Mouse (Mus musculus) megakaryocyte, adult 5-6 weeks (primary cell): ENCODE results near the gene BC049762. TPM values are rescaled to one million over a fixed set of nuclear protein-coding genes. Genes with fewer than 3 reads are reported as not detected.

Experiments used
- ATAC-seq: 2 replicates; pipeline ENCODE4 v1.8.0; 2016; ENCODE audit warnings: mild to moderate bottlenecking, inconsistent platforms; ENCODE audit not compliant: poor library complexity, severe bottlenecking
- total RNA-seq, 2 experiments: library from RNA; stranded (forward) in 1 of 2; stranded (reverse) in 1 of 2; fragments of 153-499, 151-499 nt in 1 of 2; fragments of 221-1000, 200-1000 nt in 1 of 2; gene quantifications; 2 replicates each; pipeline versions ENCODE4 v1.2.3 to v1.2.4; 2015 to 2017

BC049762 gene
- total RNA-seq (2015) (not detected in 2 replicates), total RNA-seq (2017) (not detected in 2 replicates)

DNA sequence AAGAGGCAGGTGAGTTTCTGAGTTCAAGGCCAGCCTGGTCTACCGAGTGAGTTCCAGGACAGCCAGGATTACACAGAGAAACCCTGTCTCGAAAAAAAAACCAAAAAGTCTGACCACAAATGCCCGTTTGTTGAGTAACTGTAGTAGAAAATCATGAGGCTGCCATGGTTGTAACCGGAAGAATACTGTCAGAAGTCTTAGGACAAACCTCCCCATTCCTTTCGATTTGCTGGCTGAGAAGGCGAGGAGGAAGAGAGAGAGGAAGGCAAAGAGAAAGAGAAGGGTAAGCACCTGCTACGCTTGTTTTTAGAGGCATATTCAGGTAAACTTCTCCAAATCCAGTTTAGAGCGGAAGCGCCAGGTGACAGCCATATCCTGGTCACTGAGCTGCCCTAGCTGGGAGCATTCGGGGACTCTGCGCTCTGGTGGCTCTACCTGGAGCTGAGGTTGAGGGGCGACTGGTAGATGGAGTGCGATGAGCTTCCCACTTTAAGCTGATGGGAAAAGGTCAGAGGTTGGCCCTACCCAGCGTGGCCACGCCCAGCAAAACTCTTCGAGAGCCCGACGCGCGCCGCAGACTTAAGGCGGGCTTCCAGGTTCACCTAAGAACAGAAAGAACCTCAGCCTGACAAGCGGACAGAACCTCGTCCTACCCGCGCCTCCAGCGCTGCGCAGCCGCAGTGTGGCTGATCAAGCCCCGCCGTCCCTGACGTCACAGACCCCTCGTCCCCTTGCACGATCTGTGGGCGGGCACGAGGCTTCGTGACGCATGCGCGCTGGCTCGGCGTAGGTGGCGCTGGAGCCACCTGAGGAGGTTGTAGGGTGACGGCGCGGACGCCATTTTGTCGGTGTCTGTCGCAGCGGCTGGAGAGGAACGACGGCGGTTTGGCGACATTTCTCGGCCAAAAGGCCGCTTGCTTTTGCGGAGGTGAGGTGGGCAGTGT is at the start of gene BC049762:
BC049762 (minus strand) TSS at position 705 of the 944 bp plus-strand sequence.
- peak; percentile 80 for ATAC-seq

DNA sequence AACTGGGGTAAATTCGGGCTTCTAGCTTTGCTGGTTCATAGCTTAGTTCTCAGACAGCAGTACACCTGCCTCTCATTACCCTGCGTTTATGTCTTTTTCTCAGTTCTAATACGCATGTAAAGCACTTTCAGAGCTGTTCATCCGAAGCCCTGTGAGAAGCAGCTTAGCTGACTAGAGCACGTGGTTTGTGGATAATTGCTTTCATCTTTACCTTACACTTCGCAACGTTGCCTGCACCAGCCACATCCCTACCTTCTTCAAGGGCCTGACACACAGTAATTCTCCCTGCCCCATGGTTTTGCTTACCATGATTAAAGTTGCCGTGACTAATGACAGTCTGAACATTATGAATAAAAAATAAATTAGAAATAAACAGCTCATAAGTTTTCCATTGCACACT is 49.0 kb upstream of the BC049762 start:
- no peak for ATAC-seq

DNA sequence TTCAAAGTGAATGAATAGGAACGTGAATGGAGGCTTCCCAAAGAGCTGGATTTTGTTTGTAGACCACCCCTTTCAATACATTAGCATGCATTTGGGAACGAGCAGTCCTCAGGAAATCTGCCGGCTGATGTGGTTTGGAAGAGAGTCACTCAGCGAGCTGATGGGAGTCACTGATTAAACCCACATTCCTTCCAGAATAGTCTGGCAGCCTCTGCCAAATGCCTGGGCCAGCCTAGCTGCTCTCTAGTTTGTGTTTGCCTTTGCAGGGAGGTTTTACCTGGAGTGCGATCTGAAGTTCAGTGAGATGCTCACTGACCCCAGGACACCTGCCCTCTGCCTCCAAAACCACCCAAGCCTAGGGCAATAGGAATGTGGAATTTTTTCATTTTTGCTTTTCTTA is 45.5 kb upstream of the BC049762 start:
- no peak for ATAC-seq

DNA sequence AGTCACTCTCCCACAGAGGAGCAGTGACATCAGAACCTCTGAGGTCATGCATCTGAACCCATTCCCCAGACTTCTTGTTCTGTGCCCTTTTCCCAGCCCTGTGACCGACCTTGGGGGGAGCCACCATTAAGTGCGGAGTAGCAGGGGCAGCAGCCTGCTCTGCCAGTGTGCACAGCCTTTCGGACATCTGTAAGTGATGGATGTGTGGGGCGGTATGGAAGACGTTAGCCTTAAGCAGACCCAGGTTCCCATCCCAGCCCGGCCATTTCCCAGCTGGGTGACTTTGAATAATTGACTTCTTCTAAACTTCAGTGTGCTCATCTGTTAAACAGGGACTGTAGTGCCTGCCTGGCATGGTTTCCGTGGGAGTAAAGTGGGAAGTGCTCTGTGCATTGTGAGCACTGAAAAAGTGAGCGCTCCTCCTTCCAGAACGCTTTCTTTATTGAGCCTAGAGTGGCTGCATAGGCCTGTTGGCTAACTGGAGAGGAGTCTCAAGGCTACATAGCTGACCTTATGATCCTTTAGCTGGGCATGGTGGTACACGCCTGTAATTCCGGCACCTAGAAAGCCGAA is 41.2 kb upstream of the BC049762 start:
- ATAC-seq: no peak

DNA sequence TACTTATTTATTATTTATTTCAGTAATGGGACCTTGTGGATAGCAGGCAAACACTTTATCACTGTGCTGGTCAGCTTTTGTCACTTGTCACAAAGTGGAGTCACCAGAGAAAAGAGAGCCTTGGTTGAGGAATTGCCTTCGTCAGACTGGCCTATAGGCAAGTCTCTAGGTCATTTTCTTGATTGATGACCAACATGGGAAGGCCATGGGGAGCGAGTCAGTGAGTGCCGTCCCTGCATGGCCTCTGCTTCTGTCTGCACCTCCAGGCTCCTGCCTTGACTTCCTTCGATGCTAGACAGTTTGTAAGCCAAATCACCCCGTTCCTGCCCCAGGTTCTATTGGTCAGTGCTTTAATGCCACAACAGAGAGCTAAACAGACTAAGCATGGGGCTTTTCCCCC is 39.5 kb upstream of the BC049762 start:
- ATAC-seq: no peak

DNA sequence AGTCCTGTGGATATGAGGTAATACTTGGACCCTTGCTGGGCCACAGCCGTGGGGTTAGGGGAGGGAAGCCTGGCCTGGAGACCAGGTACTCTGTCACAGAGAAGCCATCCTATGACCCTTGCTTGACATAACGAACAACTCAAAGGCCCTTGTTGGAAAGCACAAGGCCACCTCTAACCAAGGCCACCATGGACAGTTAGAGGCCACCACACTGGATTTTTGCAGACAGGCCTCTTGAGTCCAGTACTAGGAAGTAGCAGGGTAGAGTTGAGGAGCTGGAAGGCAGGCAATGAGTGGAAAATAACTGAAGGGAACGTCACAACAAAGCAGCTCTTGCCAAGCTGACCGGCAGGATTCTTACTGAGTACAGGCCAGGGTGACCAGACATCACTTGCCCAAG is 35.8 kb upstream of the BC049762 start:
- ATAC-seq: no peak

DNA sequence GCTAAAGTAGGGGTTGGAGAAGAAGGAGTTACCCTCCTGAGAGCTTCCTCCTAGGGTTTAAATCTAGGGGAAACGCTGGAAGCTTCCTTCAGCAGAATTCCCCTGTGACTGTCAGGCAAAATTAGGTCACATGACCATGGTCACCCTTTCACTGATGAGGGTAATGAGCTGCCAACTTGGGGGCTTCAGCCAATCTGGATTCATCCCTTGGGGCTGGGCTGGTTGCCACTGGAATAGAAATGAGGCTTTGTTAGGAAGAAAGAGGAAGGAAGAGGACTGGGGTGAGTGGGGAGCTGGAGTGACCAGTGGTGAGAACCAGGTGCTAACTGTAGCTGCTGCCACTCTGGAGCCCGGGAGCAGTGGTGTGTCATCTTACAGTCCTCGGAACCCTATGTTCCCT is 32.9 kb upstream of the BC049762 start:
- no peak for ATAC-seq

DNA sequence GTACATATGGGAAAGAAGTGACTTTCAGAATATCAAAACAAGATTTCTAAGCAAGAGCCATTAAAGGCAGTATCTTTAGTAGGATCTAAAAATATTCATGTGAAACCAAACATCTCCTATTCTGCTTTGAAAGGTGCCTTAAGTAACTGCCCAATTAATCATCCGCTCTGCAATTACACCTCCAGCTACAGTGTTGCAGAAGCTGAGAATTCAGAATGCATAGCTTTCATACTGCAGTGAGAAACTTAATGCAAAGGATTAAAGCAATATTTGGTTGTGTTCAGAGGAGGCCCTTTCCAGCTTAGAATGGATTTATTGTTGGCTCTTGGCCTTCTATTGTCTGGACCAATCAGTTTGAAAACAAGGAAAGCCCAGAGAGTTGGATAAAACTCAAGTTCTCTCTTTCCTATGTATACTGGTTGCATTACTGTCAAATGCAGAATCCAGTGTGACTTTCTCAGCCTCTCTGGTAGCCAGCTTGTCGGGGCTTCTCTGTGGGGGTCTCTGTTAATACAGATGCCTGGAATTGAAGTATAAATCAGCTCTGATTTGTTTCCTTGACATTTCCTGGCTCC is 31.2 kb upstream of the BC049762 start:
- ATAC-seq: no peak

DNA sequence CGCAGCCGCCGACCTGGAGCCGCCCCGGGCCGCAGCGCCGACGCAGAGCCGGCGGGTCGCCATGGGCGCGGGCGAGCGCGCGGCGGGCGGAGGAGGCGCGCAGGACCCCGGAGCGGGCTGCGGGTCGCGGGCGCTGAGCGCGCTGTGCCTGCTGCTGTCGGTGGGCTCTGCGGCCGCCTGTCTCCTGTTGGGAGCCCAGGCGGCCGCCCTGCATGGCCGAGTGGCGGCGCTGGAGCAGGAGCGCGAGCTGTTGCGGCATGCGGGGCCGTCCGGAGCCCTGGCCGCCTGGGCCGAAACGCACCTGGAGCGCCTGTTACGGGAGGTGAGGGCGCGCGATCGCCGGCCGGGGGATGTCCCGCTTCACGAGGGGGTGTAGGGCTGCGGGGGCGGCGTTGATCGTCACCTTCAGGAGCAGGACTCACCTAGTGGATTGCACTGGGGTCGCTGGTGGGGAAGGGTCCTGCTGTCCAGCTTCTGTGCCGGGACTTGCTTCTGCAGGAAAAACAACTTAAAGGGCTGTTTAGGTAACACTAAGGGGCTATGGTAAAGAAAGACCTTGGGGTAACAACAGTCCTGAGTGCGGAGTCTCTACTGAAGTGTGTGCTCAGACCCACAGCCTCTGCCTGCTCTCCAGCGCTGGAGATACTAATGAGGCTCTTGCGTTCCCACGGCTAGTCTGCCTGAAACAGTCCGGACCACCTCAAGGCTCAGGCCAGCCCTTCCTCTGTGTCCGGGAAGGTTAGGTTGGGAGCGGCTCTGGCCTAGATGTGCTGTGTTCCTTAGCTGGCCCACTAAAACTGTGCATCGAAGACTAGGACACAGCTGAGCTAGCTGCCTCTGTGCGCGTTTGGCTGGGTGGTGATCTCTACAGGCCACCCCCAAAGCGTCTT is 27.5 kb upstream of the BC049762 start:
- ATAC-seq: no peak

DNA sequence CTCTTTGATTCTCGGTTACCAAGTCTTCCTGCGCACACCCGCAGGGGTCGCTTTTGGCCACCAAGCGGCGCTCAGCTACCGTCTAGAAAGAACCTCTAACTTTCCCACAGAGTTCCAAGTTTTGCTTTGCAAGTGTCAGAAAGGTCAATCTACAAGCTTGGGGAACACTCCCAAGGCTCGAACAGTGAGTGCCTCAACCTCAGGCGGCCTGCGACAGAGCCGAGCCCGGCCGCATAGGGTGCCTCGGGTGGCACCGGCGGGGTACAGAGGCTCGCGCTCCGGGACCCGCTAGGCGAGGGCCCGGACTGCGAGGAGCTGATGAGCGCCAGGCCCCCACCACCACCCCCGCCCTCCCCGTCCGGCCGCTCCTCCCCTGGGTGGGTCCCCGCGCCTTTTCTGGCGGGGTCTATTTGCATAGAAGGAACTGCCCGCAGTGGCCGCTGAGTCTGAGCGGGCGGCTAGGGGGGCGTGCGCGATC is 26.8 kb upstream of the BC049762 start, which contains the start of gene Col23a1:
Col23a1 (plus strand) TSS at position 357 of the 478 bp plus-strand sequence.
- ATAC-seq: peak; percentile 67

DNA sequence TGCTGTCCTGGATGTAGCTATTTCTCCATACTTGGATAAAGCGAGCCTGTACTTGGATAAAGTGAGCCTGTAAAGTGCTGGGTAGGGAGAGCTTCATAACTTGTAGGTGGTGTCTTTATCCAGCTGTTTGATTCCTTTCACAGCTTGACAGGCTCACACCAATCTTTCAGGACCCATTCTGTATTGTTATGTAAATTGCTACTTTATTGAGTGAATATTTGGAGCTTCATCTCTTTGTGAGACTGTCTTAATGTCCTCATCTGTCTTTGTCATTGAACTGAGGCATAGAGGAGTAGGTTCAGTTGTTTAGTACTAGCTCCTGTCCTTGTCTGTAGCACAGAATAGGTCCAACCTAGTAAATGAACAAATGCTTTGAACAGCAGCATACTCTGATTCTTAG is 11.6 kb upstream of the BC049762 start:
- ATAC-seq: no peak

DNA sequence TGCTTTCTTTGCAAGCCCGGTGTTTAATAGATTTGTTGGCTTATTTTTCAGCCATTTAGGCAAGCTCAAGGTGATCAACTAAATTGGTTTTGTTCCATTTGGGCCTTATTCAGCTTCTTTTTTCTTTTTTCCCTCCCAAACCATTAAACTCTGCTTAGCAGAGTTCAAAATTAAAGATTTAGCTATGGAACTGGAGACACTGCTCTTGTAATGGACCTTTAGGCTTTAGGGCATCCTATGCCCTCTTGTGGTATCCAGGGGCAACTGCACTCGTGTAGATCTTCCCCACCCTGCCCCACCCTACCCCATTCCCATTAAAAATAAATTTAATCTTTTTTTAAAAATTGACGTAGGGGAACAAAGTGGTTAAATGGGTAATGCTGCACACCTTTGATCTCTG is 2.5 kb upstream of the BC049762 start:
- ATAC-seq: no peak

DNA sequence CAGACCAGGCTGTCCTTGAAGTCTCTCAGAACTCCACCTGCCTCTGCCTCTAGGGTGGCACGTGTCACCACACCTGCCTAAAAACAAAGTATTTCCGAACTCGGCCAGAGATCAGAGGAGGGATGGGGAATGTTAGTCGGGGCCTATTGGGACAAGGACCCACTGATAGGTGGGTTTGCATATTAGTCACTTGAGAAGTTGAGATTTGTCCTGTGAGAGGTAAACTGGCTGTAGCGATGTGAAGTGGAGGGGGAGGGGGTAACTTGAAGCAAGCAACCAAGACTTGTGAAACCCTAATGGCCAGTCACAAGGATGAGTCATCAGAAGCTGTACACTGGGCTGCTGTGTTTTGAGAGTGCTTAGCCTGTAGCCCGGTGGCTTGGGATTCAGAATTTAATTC is 1.5 kb upstream of the BC049762 start:
- peak; percentile 56 for ATAC-seq

DNA sequence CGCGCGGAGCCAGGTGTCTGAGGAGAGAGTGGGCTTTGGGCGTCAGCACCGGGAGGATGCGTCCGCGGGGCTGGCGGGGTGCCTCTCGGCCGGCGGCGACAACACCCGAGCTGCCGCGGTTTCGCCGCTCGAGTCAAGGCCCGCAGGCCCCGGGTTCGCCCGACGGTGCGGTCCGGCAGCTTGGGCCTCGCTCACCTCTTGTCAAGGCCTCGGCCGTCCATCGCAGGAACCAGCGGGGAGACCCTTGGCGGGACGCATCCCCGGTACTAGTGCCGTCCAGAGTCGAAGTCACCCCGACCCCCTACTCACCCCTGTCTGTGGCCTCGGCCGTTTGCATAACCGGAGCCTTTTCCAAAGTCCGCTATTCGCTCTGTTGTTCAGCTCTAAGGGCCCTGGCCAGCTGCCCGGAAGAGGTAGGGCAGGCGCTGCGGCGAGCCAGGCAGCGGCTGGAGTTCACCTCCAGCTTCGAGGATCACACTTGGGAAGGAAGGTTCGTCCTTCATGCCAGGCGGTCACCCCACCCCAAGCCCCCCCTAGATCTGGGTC is 513 bp upstream of the BC049762 start:
- ATAC-seq: peak; percentile 14

DNA sequence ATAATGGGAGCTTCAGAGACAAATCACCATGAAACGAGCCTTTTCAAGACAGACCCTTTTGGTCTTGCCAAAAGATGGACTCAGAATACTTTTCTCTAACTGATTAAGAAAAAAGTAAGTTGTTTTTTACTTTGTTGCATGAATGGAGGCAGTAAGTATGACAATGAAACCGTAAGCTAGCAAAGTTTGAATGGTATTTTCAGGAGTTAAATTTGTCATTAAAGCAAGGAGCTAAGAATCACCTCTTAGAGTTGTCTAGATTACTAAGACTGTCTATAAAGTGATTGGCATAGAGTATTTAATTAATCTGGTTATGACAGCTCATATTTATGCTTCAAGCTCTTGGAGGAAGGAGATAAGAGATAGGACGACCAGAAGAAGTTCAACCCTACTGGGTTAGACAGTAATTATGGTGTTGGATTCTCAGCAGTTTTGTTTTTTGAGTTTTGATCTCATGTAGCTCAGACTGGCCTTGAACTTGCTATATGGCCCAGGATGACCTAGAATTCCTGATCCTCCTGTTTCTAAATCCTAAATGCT is 1.1 kb downstream of the BC049762 start, which contains the start of gene Clk4:
Clk4 (plus strand) TSS at position 51 of the 540 bp plus-strand sequence.
- no peak for ATAC-seq

DNA sequence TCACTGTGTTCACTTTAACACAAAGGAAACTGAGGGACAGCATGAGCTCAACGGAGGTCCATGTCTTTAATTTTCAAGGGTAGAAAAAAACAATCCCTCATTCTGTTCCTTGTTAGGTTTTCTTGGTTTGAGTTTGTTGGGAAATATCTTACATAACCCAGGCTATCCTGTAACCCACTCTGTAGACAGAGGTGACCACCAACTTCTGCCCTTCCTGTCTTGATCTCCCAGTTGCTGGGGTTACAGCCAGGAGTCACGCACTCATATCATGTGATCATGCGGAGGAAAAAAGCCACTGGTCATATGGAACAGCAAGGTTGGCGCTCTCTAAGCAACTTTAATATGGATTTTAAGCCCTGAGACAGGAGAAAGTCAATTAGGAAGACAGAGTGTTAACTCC is 5.8 kb downstream of the BC049762 start:
- ATAC-seq: peak; percentile 52

DNA sequence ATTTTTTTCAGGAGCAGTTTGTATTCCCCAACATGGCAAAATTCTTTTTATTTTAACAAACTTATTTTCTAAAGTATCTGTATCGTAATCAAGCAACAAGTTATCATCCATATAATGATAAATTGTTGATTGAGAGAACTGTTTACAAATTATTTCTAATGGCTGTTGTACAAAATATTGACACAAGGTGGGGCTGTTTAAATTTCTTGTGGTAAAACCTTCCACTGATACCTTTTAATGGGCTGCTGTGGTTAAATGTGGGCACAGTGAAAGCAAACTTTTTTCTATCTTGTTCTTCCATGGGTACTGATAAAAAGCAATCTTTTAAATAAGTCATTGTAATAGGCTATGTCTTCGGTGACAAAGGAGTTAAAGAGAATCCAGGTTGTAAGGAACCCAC is 19.9 kb downstream of the BC049762 start:
- ATAC-seq: no peak

DNA sequence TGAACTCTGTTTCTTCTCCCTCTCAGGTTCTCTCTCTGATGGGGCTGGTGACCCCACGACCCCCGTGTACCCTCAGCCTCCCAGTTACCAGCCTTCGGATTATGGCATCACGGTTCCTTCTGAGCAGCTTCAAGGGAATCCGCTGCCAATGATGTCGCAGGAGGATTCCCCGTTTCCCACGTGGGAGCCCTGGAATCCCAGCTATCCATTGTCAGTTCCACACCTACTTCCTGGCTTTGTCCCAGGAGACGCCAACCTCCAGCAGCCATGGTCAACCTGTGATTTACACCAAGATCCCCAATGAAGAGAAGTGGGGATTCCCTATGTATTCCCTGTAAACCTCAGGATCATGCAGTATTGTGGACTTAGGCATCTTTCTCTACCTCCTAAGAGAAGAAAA is 28.2 kb downstream of the BC049762 start:
- ATAC-seq: no peak

DNA sequence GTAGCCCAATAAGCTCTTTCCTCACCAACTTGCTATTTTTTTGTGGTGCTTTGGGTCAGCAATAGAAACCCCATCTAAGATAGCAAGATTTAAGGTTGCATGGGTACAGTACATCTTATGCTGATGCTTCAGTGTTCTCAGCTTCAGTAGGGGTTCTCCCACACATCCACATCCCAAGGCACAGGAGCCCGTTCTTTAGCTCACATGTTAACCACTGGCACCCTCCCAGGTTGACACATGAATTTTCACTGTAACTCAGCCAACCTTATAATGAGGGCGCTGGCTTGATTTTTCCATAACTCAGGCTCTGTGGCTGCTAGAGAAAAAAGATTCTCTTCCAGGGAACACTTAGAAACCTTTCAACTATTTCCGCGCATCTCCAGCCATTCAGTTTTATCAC is 35.7 kb downstream of the BC049762 start:
- no peak for ATAC-seq

DNA sequence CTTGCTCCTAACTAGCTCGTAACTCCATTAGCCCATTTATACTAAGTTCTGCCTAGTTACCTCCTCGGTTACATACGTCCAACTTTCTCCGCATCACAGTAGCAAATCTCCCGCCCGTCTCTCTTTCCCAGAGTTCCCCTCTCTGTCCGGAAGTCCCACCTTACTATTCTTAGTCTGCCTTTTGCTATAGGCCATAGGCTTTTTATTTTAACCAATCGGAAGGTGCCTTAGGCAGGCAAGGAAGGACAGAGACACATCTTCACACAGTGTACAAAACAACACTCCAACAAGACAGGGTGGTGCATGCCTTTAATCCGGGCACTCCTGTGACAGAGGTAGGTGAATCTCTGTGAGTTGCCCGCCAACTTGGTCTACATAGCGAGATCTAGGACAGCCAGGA is 42.5 kb downstream of the BC049762 start, which contains the start of gene Gm12569:
Gm12569 (plus strand) TSS at position 166 of the 400 bp plus-strand sequence.
- no peak for ATAC-seq
